Mouse (Mus musculus) midbrain, postnatal 0 days (tissue): ENCODE measurements at regions not wholly inside any gene's neighbourhood (a gene's known extent, or its start where the extent isn't known, plus 50 kb on each side); places are given as distances from the start of the nearest gene placed in this dataset.
A peak's percentile ranks its signal among the peaks of the same experiment; 100 is the strongest.

Source experiments
- ATAC-seq: fragments of 200-750 bp; cut with Nextera tagmentation; 2 replicates; pipeline ENCODE4 v1.8.0; 2017; ENCODE audit warnings: moderate number of reproducible peaks, mild to moderate bottlenecking, moderate TSS enrichment, moderate library complexity; ENCODE audit not compliant: low FRiP score
- DNase-seq: peaks from one replicate; pipeline ENCODE4 v3.0.0-alpha.2; 2015; ENCODE audit warnings: low spot score
- H3K27ac ChIP-seq: fragments of 300-500 bp; sonication (generic); 2 replicates; pipeline ENCODE4 v1.5.1; 2014; ENCODE audit warnings: low read depth, mild to moderate bottlenecking, low read length, mixed read lengths
- H3K27me3 ChIP-seq: fragments of 300-500 bp; sonication (generic); 2 replicates; pipeline ENCODE4 v1.6.1; 2014; ENCODE audit warnings: low read length, control low read depth, mixed read lengths; ENCODE audit not compliant: insufficient read depth
- H3K36me3 ChIP-seq: fragments of 300-500 bp; sonication (generic); 2 replicates; pipeline ENCODE4 v1.6.1; 2014; ENCODE audit warnings: low read length, control low read depth, mixed read lengths; ENCODE audit not compliant: insufficient read depth
- H3K4me1 ChIP-seq: fragments of 300-500 bp; sonication (generic); 2 replicates; pipeline ENCODE4 v1.6.1; 2014; ENCODE audit warnings: mild to moderate bottlenecking, control low read depth, antibody characterized with exemption, low read length, mixed read lengths; ENCODE audit not compliant: insufficient read depth
- H3K4me2 ChIP-seq: fragments of 300-500 bp; sonication (generic); 2 replicates; pipeline ENCODE4 v1.6.1; 2014; ENCODE audit warnings: low read depth, mild to moderate bottlenecking, low read length, mixed read lengths; ENCODE audit not compliant: poor library complexity, severe bottlenecking
- H3K4me3 ChIP-seq: fragments of 300-500 bp; sonication (generic); 2 replicates; pipeline ENCODE4 v1.5.1; 2014; ENCODE audit warnings: low read depth, mild to moderate bottlenecking, low read length, moderate library complexity
- H3K9ac ChIP-seq: fragments of 300-500 bp; sonication (generic); replicated peaks from 2 replicates; pipeline ENCODE4 v1.6.1; 2014; ENCODE audit warnings: mild to moderate bottlenecking, low read length, moderate library complexity, mixed read lengths; ENCODE audit not compliant: poor library complexity, severe bottlenecking
- H3K9me3 ChIP-seq: fragments of 300-500 bp; sonication (generic); 2 replicates; pipeline ENCODE4 v1.6.1; 2016; ENCODE audit warnings: low read length, control low read depth
- CTCF ChIP-seq: IDR thresholded peaks from 2 replicates; pipeline ENCODE4 v1.5.1; 2016; ENCODE audit warnings: antibody characterized with exemption, mild to moderate bottlenecking
- WGBS: fragments of 180-500 bp; shearing (Covaris S2); extraction: QIAGEN DNeasy Blood & Tissue Kit; methylation state at CpG from one replicate; pipeline ENCODE4 v1.1.7; 2014; 5-methylcytosine and 5-hydroxymethylcytosine counted together

DNA sequence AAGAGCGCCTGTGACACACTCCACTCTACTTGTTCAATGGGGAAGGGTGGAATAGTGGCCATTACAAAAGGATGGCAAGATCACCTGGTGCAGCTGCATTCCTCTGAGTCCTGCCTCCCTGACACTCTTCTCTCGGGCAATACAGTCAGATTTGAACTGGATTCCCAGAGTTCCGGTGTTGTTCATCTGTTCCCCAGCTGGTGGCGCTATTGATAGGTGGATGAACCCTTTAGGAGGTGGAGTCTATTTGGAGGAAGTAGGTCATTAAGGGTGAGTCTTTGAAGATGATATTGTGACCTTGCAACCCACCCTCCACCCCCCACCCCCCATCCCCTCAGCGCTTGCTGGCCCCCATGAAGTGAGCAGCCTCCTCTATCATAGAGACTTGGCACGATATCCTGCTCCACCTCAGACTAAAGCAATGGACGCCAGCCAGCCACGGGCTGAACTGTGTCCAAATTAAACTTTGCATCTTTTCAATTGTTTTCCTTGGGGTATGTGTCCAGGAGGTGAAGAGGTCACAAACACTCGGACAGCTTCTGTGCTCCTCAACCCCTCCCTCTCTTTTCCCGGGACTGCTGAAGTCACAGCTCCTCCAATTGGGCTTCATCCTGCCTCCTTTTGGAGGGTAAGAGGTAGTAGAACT lies 138.1 kb upstream of the Mvb12b start:
- H3K4me2 ChIP-seq, result no peak overlapping the region
- 61% methylated on average over 10 of the region's 10 CpGs for WGBS
- peaks cover 8% of the 10 kb centered on the region; the same call in 1 of the 2 replicates for H3K4me1 ChIP-seq
- no peaks in the 10 kb centered on the region for H3K36me3 ChIP-seq
- H3K9ac ChIP-seq, result no peak overlapping the region
- ATAC-seq, result no peak
- H3K9me3 ChIP-seq, result no peaks in the 10 kb centered on the region
- H3K27me3 ChIP-seq, result no peaks in the 10 kb centered on the region
- no peak overlapping the region for H3K4me3 ChIP-seq
- H3K27ac ChIP-seq, result no peak overlapping the region
- TF ChIP-seq CTCF, result peak; percentile 58
- no peak for DNase-seq

DNA sequence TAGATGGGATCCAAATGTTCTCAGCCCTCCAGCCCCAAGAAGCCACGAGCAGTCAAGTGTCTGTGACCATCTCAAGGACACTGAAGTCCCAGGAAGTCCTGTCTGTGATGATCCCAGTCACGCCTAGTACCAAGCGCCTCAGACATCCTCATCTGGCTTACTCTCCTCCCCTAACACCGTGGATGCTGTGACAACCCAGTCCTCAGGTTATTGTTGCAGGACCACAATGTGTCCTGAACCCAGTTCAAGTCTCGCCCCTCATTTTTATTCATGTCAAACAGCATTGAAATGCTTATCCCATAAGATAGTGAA lies 129.4 kb upstream of the Mvb12b start:
- Histone ChIP-seq H3K36me3 (no peaks in the 10 kb centered on the region), H3K4me2 (peak overlapping the region; percentile 18; the same call in 1 of the 2 replicates), H3K27me3 (no peaks in the 10 kb centered on the region), H3K9me3 (no peaks in the 10 kb centered on the region), H3K4me3 (no peak overlapping the region), H3K4me1 (0 out of 2 replicates have a peak, but pooled peaks cover 4% of the 10 kb centered on the region), H3K9ac (no peak overlapping the region), H3K27ac (peak overlapping the region; percentile 62; the same call in 1 of the 2 replicates)
- ATAC-seq (no peak), DNase-seq (no peak)
- no peak for TF ChIP-seq CTCF
- 52% methylated on average over 5 of the region's 5 CpGs for WGBS

DNA sequence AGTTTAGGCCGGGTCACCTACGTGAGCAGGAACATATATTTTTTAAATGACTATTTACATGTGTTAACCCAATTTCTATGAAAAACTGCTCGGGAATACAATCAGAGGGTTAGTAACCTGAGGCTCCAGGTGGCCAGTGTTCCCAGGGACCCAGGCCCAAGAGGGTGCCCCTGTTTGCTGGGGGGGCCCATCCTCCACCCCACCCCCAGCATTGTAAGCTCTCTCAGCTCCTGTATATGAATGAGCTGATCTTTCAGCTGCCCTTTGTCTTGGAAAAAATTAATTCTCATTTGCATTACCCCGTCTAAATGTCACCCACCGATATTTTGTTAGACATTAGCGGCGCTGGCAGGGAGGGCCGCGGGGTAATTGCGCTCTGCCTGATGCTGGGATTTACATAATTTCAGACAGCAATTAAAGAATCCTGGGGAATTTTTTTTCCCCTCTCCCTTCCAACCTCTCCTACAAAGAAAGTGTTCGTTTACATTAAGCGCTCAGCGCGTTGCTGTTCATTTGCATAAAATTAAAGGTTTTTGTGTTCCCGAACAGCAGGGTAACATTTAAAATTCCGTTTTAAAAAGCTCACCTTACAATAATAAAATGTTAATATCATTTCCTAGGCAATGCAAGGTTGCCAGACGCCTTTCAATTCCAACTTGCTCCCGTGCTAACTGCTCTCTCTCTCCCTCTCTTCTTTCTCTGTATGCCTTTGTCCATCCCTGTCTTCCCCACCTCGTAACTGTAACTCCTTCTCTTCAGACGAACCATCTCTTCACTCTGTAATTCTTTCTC lies 128.8 kb upstream of the Mvb12b start:
- Histone ChIP-seq H3K4me3 (no peak overlapping the region), H3K27ac (peak overlapping the region; percentile 62; the same call in 1 of the 2 replicates), H3K9ac (no peak overlapping the region), H3K4me2 (peak overlapping the region; percentile 18; the same call in 1 of the 2 replicates), H3K4me1 (0 out of 2 replicates have a peak, but pooled peaks cover 4% of the 10 kb centered on the region), H3K9me3 (no peaks in the 10 kb centered on the region), H3K36me3 (no peaks in the 10 kb centered on the region), H3K27me3 (no peaks in the 10 kb centered on the region)
- WGBS, result 18% methylated on average over 20 of the region's 20 CpGs
- no peak for ATAC-seq
- TF ChIP-seq CTCF, result no peak
- no peak for DNase-seq

DNA sequence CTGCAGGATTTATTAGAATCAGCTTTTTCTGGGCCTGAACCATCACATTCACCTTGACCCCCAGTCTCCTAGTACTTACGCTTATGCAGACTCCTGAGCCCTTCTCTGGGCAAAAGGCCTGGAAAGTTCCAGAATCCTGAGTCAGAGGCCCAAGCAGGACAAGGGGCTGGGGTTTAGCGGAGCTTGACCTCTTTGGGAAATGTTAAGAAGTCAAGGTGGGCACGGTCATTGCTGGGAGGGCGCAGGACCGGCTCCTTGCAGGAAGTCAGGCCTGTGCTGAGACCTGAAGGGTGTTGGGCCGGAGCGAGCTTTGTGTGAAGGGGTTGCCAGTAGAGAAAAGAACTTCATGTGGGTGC lies 127.9 kb upstream of the Mvb12b start:
- ATAC-seq, result no peak
- H3K9ac ChIP-seq, result no peak overlapping the region
- no peak for TF ChIP-seq CTCF
- H3K27ac ChIP-seq, result no peak overlapping the region
- no peaks in the 10 kb centered on the region for H3K9me3 ChIP-seq
- 88% methylated on average over 7 of the region's 7 CpGs for WGBS
- no peaks in the 10 kb centered on the region for H3K36me3 ChIP-seq
- no peak for DNase-seq
- no peaks in the 10 kb centered on the region for H3K27me3 ChIP-seq
- no peak overlapping the region for H3K4me2 ChIP-seq
- H3K4me3 ChIP-seq, result no peak overlapping the region
- H3K4me1 ChIP-seq, result 0 out of 2 replicates have a peak, but pooled peaks cover 4% of the 10 kb centered on the region

DNA sequence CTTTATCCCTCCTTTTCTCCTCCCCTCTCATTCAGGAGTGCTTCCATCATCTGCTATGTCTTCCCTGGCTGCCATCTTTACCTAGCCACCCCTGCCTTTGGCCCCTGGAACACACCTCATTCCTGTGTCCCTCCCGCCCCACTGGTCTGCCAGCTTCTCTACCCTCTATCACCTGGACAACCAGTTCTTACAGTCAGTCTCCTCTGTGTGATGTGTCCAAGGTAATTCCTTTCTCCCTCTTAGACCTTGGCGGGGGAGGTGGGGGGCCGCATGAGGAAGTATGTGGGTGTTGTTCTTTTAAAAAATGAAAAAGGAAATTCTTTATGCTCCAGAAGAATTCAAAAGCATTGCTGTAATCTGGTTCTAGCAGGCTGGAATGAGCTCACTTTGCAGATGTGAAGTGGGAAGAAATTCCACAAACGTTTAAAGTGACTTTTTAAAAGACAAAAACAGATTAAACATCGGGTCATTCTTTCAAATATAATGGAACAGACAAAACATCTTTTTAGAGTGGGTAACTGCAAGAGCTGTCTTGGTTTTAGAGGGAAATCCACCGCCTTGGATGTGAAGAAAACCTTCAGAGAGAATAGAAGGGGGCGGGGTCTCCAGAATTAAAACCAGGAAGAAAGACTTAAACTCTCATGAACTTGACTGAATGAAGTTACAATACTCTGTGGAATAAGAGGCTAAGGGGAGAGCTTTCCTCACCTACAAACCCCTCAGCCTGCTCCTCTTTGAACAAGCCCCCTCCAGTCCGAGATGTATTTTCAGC lies 127.3 kb upstream of the Mvb12b start:
- DNase-seq (no peak), ATAC-seq (no peak)
- no peak overlapping the region for H3K9ac ChIP-seq
- H3K27me3 ChIP-seq, result no peaks in the 10 kb centered on the region
- H3K36me3 ChIP-seq, result no peaks in the 10 kb centered on the region
- no peak overlapping the region for H3K4me2 ChIP-seq
- no peak overlapping the region for H3K4me3 ChIP-seq
- no peaks in the 10 kb centered on the region for H3K9me3 ChIP-seq
- no peak for TF ChIP-seq CTCF
- 0 out of 2 replicates have a peak, but pooled peaks cover 4% of the 10 kb centered on the region for H3K4me1 ChIP-seq
- WGBS, result 61% methylated on average over 8 of the region's 8 CpGs
- peak overlapping the region; percentile 13; the same call in 1 of the 2 replicates for H3K27ac ChIP-seq
